Mouse (Mus musculus) T-cell, adult 2 months (primary cell): Measurements from ENCODE around the gene Gpr137c.
A peak's percentile ranks its signal among the peaks of the same experiment; 100 is the strongest.

Experiments used
- DNase-seq: peaks from one replicate; pipeline ENCODE4 v3.0.0; 2022; ENCODE audit warnings: low spot score

The Gpr137c gene

DNA sequence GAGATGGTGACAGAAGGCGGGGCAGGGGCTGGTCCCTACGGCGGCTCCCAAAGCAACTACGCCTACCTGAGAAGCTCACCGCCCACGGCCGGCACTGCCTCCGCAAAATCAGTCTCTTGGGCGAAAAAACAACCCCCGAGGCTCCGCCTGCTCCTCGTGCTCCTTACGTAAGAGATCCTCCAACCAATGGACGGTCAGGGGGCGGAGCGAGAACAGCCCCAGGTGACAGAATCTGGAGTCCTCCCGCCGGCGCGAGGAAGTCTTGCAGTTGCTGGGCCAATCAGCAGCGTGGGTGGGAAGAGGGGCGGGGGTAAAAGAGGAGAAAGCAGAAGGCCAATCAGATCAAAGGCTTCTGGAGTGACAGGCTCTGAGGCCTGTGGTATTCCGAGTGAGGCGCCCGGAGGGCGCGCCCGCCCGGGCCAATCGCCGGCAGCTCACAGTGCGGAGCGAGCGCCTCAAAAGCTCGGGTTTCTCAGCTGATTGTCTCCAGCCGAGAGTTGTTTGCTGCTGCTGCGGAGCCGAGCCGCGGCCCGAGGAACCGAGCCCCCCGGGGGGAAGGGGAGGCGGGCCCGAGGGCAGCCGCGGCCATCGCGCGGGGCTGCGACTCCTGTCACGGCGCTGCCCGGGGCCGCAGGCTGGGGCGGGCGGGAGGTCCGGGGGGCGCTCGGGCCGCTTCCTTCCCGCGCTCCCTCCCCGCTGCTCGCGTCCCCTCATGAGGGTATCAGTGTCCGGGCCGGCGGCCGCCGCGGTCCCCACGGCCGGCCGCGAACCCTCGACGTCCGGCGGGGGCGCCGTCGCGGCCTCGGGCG, at the start of gene Gpr137c:
Gene Gpr137c, plus strand, starts transcription at position 437 of the 809 bp plus-strand sequence.
- DNase-seq = peak; percentile 100

DNA sequence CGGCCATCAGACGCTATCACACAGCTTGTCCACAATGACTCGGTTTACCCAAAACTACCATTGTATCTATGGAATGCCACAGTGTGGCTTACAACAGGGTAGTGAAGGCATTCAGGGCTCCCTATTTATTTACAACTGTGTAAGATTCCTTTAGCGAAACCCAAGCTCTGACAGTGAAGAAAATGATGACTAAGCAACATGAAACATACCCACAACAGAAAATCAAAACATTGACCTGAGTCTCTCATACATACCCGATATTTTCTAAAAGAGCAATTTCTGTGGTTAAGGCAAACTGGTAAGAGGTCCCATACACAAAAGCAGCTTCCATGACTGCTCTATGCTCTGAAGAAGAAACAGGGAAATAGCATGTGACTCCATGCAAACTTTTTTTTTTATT, 47.3 kb upstream of the Gpr137c start:
- no peak for DNase-seq

DNA sequence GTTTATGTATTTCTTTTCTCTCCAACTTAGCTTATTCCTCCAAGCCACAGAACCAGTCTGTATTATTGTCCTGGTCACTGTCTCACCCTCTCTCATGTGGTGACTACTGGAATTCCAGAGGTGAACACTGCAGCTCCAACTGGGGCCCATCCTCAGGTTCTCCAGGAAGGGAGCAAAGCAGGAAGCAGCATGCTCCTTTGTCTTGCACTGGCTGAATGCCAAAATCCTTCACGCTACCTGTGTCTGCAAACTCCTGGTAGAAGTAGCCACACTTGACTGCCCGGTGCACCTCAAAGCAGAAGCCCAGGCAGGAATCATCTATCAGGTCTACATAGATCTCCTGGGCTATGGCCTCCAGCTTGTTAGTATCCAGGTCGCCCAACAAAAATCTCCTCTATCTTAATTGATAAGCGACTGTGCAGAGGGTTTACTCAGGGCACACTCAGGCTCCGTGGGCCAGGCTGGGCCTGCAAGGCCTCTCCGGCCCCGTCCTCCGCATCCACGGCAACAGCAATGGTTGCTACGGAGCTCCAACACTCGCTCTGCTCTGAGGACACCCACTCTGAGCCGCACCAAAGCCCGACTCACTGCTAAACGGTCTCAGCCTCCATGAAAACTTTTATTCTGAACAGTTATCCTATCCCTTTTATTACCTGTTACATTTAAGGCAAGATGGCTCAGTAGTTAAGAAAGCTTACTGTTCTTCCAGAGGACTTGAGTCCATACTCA, 44.3 kb upstream of the Gpr137c start:
- no peak for DNase-seq

DNA sequence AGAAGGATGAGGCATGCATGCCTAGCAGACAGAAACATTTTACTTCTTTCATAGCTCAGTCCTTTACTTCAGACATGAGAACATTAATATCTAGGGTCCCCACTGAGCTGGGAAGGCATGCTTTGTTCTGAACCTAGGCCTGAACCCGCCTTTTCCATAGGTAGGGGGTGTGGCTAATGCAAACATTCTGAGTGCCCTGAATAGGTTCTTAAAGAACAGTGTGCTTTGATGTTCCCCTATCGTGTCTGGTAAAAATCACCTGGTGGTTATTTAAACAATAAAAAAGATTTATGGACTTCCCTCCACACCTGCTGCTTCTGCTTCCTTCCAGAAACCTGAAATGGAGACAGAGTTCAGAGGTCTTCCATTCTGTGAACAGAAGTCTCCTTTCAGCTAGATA, 40.3 kb upstream of the Gpr137c start:
- no peak for DNase-seq

DNA sequence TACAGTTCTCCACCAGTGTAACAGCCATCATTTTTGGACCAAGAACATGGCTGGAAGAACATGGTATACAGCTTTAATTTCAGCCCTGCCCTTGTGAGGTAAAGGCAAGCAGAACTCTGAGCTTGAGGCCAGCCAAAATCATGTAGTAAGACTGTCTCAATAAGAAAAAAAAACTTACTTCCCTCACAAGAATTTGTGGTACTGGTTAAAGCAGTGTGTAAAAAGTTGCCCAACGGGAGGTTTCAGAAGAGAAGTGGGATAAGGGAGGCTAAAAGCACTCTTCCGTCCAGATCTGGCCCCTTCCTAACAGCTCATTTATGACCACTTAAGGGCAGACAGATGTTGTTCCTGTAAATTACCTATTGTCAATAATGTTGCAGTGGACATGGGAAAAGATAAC, 39.9 kb upstream of the Gpr137c start:
- DNase-seq = no peak

DNA sequence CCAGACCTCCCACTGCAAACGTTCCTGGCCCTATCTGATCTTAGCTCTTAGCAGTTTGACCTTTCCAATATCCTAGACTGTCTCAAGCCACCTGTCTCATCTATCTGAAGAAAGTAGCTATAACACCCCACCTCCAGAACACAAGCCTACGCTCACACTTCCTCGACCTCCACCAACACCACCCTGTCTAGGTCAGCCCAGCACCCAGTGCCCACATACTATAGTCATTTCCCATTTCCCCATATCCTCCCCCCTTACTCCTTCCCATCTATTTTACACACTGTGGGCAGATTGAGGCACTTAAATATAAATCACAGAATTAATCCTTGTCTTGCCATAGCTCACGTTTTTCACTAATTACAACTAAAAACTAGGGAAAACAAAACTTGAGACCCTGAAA, 37.9 kb upstream of the Gpr137c start:
- no peak for DNase-seq

DNA sequence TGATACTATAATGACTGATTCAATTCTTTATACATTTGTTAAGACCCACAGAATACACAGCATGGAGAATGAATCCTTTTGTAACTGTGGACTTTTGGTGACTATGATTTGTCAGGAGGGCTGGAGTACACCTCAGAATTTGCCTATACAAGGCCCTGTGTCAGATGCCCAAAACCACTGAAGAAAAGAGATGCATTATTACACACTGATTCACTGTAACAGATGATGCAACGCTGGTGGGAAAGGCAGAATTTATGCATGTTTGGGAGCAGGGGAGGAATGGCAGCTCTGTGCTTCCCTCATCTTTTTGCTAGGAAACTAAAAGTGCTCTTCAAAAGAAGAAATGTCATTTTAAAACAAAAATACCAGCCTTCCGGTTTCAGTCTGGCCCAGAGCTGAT, 28.5 kb upstream of the Gpr137c start:
- DNase-seq = no peak

DNA sequence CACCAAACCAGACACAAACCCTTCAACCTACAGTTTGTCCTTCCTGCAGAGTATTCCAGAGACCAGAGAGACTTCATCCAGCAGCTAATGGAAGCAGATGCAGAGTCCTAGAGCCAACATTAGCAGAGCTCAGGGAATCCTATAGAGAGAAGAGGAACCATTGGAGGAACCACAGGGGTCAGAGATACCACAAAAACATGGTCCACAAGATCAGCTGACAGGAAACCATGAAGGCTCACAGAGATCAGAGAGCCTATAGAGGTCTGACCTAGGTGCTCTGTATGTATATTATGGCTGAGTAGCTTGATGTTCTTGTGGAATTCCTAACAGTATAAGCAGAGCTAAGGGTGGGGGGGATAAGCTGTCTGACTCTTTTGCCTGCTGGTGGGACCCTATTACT, 18.9 kb upstream of the Gpr137c start:
- no peak for DNase-seq

DNA sequence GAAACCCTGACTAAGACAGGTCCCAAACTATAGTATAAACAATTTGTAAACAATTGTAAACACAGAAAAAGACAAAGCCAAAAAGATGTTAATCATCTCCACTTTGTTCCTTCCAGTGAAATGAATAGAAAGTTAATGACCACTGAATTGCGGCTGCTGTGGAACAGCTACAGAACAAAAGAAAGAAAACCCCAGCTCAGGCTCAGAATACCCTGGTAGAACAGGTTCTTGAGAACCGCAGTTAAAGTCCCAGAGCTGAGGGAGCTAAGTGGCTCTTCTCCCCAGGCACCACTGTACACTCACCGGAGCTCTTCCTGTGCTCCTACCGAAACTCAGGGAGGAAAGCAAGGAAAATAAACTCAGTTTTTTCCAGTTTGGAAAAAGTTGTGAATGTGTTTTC, 8.8 kb upstream of the Gpr137c start:
- DNase-seq = no peak

DNA sequence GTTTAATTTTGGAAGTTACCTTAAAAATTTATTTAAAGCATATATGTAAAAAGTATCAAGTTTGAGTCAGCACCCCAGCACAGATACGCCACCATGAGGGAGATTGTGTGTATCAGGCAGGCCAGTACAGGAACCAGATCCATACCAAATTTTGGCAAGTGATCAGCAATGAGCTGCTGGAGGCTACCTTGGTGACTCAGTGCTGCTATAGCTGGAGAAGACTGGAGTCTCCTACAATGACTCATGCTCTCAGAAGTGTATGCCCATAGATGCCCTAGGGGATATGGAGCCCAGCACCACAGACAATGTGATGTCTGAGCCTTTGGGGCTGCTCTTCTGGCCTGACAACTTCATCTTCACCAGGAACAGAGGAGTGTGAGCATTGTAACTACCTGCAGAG, 8.1 kb upstream of the Gpr137c start:
- DNase-seq = no peak

DNA sequence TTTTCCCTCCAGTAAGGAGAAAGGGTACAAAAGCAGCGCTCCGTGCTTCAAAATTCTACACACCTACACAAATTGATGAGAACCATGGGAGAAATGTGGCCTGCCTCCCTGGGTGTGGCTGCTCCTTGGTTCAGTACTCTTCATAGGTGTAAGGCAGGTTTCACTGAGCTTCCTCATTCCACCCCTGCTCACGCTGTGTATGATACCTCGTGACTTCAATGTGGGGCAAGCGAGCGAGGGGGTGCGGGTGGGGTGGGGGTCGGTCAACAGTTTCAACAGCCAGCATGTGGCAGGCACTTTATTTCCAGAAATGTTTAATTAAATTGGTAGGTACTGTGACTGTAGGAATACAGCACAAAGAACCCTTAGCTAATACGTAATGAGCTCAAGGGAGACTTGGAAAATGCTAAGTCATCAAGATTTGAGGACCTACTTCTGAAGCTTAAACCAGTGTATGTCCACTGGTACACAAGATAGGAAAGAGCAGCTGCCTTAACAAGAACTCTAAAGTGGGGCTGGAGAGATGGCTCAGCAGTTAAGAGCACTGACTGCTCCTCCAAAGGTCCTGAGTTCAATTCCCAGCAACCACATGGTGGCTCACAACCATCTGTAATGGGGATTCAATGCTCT, 2.7 kb upstream of the Gpr137c start:
- DNase-seq = no peak

DNA sequence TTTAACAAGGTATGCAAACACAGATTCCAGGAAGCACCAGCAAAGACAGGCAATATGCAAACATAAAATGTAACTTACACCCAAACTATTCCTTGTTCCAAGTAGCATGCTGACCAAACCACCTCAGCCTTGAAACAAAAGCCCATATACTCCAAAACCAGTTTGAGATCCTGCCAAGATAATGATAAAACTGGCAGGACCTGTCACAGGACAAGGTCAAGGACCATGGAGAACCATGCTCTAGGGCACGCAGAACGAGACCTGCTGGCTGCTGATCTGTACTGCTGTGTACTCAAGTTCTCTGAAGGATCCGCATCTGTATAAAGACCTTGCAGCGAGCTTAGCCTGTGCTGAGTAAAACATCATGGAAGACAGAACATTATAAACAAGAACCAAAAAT, 1.8 kb upstream of the Gpr137c start:
- no peak for DNase-seq

DNA sequence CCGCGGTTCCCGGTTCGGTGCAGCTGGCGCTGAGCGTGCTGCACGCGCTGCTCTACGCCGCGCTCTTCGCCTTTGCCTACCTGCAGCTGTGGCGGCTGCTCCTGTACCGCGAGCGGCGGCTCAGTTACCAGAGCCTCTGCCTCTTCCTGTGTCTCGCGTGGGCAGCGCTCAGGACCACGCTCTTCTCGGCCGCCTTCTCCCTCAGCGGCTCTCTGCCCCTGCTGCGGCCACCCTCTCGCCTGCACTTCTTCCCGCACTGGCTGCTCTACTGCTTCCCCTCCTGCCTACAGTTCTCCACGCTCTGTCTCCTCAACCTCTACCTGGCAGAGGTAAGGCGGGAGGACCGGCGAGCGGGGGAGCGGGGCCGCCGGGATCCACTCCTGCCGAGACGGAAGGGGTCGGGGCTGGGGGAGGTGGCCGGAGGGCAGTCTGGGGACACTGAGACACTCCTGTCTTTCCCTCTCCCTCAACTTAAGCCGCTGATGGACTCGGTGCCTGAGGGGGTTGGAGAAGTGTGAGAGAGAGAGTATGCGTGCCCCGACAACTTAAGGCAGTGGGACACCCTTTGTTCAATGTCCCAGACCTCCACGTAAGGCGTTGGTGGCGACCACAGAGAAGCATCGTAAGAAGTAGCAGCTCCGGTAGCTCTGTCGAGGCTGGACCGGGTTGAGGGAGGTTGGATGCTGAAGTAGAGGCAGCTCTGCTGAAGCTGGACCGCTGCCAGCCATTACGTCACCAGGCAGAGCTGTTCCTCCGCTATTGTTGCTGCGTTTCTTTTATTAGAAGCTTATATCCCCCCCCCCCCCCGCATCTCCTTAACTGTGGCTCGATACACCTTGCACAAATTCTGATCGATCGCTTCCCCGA, 806 bp downstream of the Gpr137c start, which contains the start of gene Txndc16:
Gene Txndc16, minus strand, starts transcription at position 239 of the 867 bp plus-strand sequence.
- DNase-seq = peak; percentile 82

DNA sequence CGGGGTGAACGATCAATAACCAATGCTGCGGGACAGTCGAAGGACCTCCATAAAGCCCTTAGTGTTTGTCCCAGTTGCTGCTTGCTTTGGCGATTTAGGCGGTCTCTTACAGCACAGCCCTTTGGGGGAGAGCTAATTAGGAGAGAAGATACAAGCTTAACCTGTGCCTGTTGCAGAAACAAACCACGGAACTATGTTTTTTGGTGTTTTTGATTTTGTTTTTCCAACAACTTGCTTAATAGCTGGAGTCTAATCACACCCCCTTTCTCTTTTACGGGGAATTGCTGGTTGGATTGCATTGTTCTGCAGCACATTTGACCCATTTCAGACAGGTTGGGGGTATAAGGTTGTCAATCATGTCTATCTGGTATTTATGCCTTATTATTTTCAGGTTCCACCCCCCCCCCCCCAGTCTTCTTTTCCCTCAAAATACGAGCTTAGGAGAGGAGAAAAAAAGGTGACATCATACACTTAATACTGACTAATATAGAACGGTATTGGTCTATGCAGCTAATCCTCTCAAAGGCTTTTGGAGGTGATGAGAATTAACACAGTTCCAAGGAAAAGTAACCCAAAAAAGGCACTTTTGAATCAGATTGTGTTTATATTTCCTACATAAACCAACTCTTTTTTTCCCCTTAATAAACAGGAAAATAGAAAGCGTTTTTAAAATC, 1.6 kb downstream of the Gpr137c start:
- no peak for DNase-seq

DNA sequence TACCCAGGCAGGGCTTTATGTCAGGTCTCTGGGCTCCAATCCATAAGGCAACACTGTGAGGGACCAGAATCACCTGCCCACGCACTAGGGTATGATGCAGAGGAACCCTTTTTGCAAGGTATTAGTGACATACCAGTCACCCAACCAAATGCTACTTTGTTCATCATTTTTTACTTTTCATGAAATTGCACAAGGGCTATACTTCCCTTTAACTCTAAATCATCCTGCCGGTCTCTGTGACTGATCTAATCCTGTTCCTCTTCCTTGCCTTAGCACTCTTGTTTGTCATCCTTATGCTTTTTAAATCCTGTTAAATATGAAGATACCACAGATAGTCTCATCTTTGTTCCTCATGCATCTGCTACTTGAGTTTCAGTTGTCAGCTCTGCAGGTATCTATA, 19.5 kb downstream of the Gpr137c start:
- DNase-seq = no peak

DNA sequence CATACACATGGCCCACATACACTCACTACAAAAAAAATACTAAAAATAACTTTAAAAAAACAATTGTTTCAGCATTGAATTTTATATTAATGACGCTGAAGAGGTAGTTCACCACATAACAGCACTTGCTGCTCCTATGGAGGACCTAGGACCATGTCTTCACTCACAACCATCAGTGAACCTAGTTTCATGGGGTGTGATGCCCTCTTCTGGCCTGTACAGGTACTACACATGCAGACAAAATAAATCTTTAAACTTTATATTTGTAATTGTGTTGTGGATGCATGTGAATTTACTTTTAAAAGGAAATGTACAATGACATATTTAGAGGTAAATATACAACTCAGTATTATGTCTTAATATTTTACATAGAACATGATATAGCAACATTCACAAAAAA, 22.1 kb downstream of the Gpr137c start:
- peak; percentile 8 for DNase-seq

DNA sequence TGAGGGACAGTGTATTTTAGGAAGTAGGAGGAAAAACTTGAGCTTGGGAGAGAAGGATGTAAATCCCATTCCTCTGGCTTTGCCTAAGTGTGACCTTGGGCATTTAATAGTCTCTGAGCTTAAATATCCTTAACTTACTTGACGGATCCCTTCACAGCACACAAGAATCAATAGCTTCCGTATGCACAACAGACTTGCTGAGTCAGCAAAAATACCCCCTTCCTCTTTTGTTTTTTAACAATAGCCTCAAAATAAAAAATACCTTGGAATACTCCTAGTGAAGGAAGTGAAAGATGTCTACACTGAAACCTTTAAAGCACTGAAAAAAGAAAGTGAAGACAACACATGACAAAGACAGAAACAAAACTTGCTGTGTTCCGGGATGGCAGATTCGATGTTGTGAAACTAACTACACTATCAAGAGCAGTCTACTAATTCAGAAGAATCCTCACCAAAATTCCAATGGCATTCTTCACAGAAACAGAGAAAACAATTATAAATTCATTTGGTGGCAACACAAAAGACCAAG, 32.1 kb downstream of the Gpr137c start:
- DNase-seq = no peak

DNA sequence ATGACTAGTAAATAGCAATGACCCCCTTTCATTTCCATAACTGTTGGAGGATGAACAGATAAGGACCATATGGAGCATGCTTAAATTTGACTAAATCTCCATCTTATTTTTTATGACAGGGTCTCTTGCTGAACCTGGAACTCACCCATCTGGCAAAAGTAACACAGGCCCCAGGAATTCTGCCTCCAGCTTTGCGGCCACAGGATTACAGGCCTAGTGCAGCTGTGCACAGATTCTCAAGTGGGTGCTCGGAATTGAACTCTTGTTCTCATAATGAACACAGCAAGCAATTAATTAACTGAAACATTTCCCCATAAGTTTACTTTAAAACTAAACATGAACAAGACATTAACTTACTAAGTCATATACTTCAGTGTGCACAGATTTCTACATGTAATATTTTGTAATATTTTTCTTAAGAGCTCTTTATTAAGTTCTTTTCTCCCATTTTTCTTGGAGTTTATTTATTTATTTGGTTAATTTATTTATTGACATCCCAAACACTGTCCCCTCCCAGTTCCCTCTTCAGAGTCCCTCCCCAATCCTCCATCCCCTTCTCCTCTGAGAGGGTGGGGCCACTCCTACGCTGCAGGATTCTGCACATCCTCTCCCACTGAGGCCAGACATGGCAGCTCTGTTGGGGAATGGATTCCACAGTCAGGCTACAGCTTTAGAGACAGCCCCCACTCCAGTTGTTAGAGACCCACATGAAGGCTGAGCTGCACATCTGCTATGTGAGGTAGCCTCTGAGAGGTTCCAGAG, 44.5 kb downstream of the Gpr137c start:
- DNase-seq = no peak

DNA sequence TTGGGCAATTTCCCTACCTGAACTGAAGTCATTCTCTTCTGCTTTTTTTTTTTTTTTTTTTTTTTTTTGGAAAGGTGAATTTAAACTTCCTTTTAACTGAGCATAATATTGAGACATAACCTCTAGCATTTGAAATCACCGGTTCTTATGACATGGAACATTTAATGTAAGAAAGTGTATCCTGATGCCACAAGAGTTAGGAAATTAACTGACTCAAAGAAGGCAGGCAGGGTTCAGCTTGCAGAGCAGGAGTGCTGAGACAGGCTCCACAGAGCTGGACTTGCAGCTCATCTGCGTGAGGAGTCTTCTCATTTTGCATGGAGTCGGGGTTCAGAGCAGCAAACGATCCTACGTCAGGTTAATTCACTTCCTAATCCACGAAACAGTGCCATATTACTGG, 56.3 kb downstream of the Gpr137c start:
- DNase-seq = no peak

DNA sequence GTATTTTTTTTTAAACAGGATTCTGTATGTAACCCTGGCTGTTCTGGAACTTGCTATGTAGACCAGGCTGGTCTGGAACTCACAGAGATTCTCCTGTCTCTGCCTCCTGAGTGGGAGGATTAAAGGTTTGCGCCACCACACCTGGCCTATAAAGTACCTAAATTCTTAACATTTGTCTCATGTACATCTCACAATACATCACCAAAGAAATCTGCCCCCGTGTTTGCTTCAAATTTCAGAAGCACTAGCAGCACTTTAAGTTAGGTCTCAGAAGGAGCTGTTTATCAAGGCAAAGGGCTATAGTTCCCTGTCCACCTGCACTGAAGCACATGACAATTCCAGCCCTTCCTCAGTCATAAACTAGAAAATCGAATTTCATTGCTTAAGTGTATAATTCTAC, 62.5 kb downstream of the Gpr137c start:
- DNase-seq = no peak

DNA sequence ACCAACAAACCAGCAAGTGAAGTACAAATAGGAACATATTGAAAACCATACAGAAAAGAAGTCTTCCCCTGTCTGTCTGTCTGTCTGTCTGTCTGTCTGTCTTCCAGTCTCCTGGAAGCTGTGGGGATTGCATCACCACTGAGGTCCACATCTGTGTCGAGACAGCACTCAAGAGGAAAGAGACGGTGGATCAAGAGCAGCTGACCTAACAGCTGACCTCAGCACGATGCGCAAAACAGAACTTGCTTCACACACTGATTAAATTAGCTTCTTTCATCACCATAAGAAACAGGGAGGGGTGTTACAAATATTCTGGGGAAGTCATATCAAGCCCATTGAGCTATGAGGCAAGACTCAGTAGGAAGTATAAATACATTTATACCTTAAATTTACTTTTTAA, 72.1 kb downstream of the Gpr137c start:
- DNase-seq = no peak
